Mouse (Mus musculus) liver, adult 2 months (tissue): ENCODE data around the gene Sirpa.
A peak's percentile ranks its signal among the peaks of the same experiment; 100 is the strongest.

Experiments
- CTCF ChIP-seq: fragments of 200-500 bp; IDR thresholded peaks from 2 replicates; pipeline ENCODE4 v1.5.1; 2011; ENCODE audit warnings: low read depth, low read length, control low read depth
- POLR2A ChIP-seq: fragments of 200-500 bp; IDR thresholded peaks from 2 replicates; pipeline ENCODE4 v1.6.1; 2011; ENCODE audit warnings: low read length, control low read depth; ENCODE audit not compliant: insufficient read depth; ENCODE audit errors: extremely low read depth

DNA sequence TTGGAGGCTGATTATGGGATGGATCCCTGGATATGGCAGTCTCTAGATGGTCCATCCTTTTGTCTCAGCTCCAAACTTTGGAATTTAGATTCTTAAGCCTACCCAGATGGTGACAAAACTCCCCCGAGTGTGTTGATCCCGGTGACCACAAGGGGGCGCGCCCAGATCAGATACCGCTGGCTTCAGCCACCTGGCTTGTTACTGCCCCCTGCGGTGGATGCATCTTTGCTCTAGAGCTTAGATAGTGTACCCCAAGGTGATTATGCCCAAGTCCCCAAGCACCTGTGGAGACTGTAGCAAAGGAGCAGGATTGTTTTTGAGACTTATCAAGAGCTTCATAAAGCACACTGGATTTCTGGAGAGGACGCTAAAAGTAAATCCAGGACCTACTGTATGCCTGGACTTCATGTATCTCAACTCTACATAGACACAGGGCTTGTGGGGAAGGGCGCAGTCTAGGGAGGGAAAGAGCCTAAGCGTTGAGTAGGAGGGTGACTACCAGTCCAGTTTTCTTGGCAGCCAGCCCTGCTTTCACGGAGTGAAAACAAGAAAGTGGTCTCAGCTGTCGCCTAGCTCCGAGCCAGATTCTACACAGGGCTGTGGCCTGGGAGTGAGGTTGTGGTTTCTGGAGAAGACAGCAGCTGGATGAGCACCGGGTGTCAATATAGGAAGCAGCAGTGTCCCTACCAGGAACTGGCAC lies 82.5 kb downstream of the Sirpa start:
- TF ChIP-seq CTCF (peak; percentile 99), POLR2A (no peak)
